Mouse (Mus musculus) midbrain, embryonic 16.5 days (tissue): ENCODE measurements at regions not wholly inside any gene's neighbourhood (a gene's known extent, or its start where the extent isn't known, plus 50 kb on each side); places are given as distances from the start of the nearest gene placed in this dataset.

Experiments
- ATAC-seq: fragments of 200-750 bp; cut with Nextera tagmentation; 2 replicates; pipeline ENCODE4 v1.8.0; 2017; ENCODE audit warnings: moderate TSS enrichment
- H3K27ac ChIP-seq: fragments of 300-500 bp; sonication (generic); 2 replicates; pipeline ENCODE4 v1.5.1; 2014; ENCODE audit warnings: mild to moderate bottlenecking, low read length, mixed read lengths
- H3K27me3 ChIP-seq: fragments of 300-500 bp; sonication (generic); 2 replicates; pipeline ENCODE4 v1.6.1; 2014; ENCODE audit warnings: low read depth, low read length, mixed read lengths; ENCODE audit not compliant: control insufficient read depth, insufficient read depth
- H3K36me3 ChIP-seq: fragments of 300-500 bp; sonication (generic); 2 replicates; pipeline ENCODE4 v1.6.1; 2014; ENCODE audit warnings: mild to moderate bottlenecking, low read length, moderate library complexity, mixed read lengths; ENCODE audit not compliant: control insufficient read depth, insufficient read depth
- H3K4me1 ChIP-seq: fragments of 300-500 bp; sonication (generic); 2 replicates; pipeline ENCODE4 v1.6.1; 2014; ENCODE audit warnings: mild to moderate bottlenecking, low read length, mixed read lengths; ENCODE audit not compliant: control insufficient read depth, insufficient read depth
- H3K4me2 ChIP-seq: fragments of 300-500 bp; sonication (generic); 2 replicates; pipeline ENCODE4 v1.6.1; 2014; ENCODE audit warnings: mild to moderate bottlenecking, low read length, mixed read lengths
- H3K4me3 ChIP-seq: fragments of 300-500 bp; sonication (generic); 2 replicates; pipeline ENCODE4 v1.5.1; 2014; ENCODE audit warnings: low read depth, mild to moderate bottlenecking, low read length, moderate library complexity, mixed read lengths
- H3K9ac ChIP-seq: fragments of 300-500 bp; sonication (generic); 2 replicates; pipeline ENCODE4 v1.6.1; 2014; ENCODE audit warnings: low read depth, low read length, mixed read lengths
- H3K9me3 ChIP-seq: fragments of 300-500 bp; sonication (generic); replicated peaks from 2 replicates; pipeline ENCODE4 v1.6.1; 2014; ENCODE audit warnings: mild to moderate bottlenecking, low read length, mixed read lengths; ENCODE audit not compliant: control insufficient read depth, poor library complexity, severe bottlenecking
- WGBS: fragments of 180-500 bp; shearing (Covaris S2); extraction: QIAGEN DNeasy Blood & Tissue Kit; methylation state at CpG from one replicate; pipeline ENCODE4 v1.1.7; 2014; 5-methylcytosine and 5-hydroxymethylcytosine counted together

- no peak overlapping the region for H3K4me2 ChIP-seq
- H3K27me3 ChIP-seq: no peaks in the 10 kb centered on the region
- ATAC-seq: no peak
- no peak overlapping the region for H3K4me3 ChIP-seq
- no peaks in the 10 kb centered on the region for H3K4me1 ChIP-seq
- H3K27ac ChIP-seq: no peak overlapping the region
- H3K9ac ChIP-seq: no peak overlapping the region
- 0 out of 2 replicates have a peak, but pooled peaks cover under 1% of the 10 kb centered on the region for H3K9me3 ChIP-seq
- 80% methylated on average over 4 of the region's 4 CpGs for WGBS
- no peaks in the 10 kb centered on the region for H3K36me3 ChIP-seq
Observed at GRCm38 (mm10) chr8:30937449-30938075, 2490.9 kb upstream of the 5930422O12Rik start.

GRCm38 (mm10) chr8:30940901-30941300 lies 2487.6 kb upstream of the 5930422O12Rik start:
- WGBS: 46% methylated on average over 4 of the region's 4 CpGs
- Histone ChIP-seq H3K4me3 (no peak overlapping the region), H3K27ac (no peak overlapping the region), H3K9ac (no peak overlapping the region), H3K9me3 (no peaks in the 10 kb centered on the region), H3K36me3 (no peaks in the 10 kb centered on the region), H3K4me1 (no peaks in the 10 kb centered on the region), H3K4me2 (no peak overlapping the region), H3K27me3 (no peaks in the 10 kb centered on the region)
- no peak for ATAC-seq

GRCm38 (mm10) chr8:30941511-30942175 lies 2486.9 kb upstream of the 5930422O12Rik start:
- H3K36me3 ChIP-seq: no peaks in the 10 kb centered on the region
- no peaks in the 10 kb centered on the region; the same call in 1 of the 2 replicates for H3K4me1 ChIP-seq
- no peak overlapping the region for H3K9ac ChIP-seq
- WGBS: 90% methylated on average over 11 of the region's 11 CpGs
- H3K27me3 ChIP-seq: no peaks in the 10 kb centered on the region
- no peak overlapping the region for H3K4me3 ChIP-seq
- ATAC-seq: no peak
- H3K27ac ChIP-seq: no peak overlapping the region
- H3K9me3 ChIP-seq: no peaks in the 10 kb centered on the region
- no peak overlapping the region for H3K4me2 ChIP-seq

GRCm38 (mm10) chr8:30946154-30947065 lies 2482.1 kb upstream of the 5930422O12Rik start:
- no peak overlapping the region; the same call in 1 of the 2 replicates for H3K27ac ChIP-seq
- WGBS: 62% methylated on average over 10 of the region's 10 CpGs

GRCm38 (mm10) chr8:30952818-30953217 lies 2475.7 kb upstream of the 5930422O12Rik start:
- Histone ChIP-seq H3K36me3 (no peaks in the 10 kb centered on the region), H3K4me3 (no peak overlapping the region), H3K9ac (no peak overlapping the region), H3K9me3 (no peaks in the 10 kb centered on the region), H3K4me1 (no peaks in the 10 kb centered on the region), H3K4me2 (no peak overlapping the region), H3K27me3 (no peaks in the 10 kb centered on the region), H3K27ac (no peak overlapping the region)
- ATAC-seq: no peak

More at GRCm38 (mm10) chr8:30946154-30947065, 2482.1 kb upstream of the 5930422O12Rik start:
- Histone ChIP-seq H3K9ac (no peak overlapping the region), H3K4me1 (no peaks in the 10 kb centered on the region; the same call in 1 of the 2 replicates), H3K4me3 (no peak overlapping the region), H3K4me2 (no peak overlapping the region), H3K27me3 (no peaks in the 10 kb centered on the region), H3K9me3 (no peaks in the 10 kb centered on the region), H3K36me3 (no peaks in the 10 kb centered on the region)
- no peak for ATAC-seq

- peak overlapping the region; percentile 24 for H3K4me3 ChIP-seq
- WGBS: 47% methylated on average over 17 of the region's 17 CpGs
Observed at GRCm38 (mm10) chr8:30959436-30960180, 2468.9 kb upstream of the 5930422O12Rik start.

GRCm38 (mm10) chr8:30960486-30960885 lies 2468.0 kb upstream of the 5930422O12Rik start:
- Histone ChIP-seq H3K36me3 (no peaks in the 10 kb centered on the region), H3K4me2 (no peak overlapping the region), H3K9ac (no peak overlapping the region), H3K4me1 (peaks cover 6% of the 10 kb centered on the region), H3K4me3 (no peak overlapping the region), H3K27me3 (no peaks in the 10 kb centered on the region), H3K9me3 (no peaks in the 10 kb centered on the region), H3K27ac (no peak overlapping the region)
- WGBS: 52% methylated on average over 8 of the region's 8 CpGs
- ATAC-seq: no peak

More at GRCm38 (mm10) chr8:30959436-30960180, 2468.9 kb upstream of the 5930422O12Rik start:
- H3K36me3 ChIP-seq: no peaks in the 10 kb centered on the region
- no peak overlapping the region for H3K27ac ChIP-seq
- H3K4me1 ChIP-seq: peaks cover 6% of the 10 kb centered on the region
- no peak for ATAC-seq
- H3K4me2 ChIP-seq: peak overlapping the region; percentile 50
- no peak overlapping the region for H3K9ac ChIP-seq
- H3K9me3 ChIP-seq: no peaks in the 10 kb centered on the region
- H3K27me3 ChIP-seq: no peaks in the 10 kb centered on the region

GRCm38 (mm10) chr8:30962207-30962606 lies 2466.3 kb upstream of the 5930422O12Rik start:
- WGBS: 57% methylated on average over 3 of the region's 3 CpGs
- no peak for ATAC-seq
- no peak overlapping the region for H3K4me2 ChIP-seq

More at GRCm38 (mm10) chr8:30962207-30962606, 2466.3 kb upstream of the 5930422O12Rik start:
- peaks cover 6% of the 10 kb centered on the region for H3K4me1 ChIP-seq
- H3K36me3 ChIP-seq: no peaks in the 10 kb centered on the region
- H3K4me3 ChIP-seq: no peak overlapping the region
- no peaks in the 10 kb centered on the region for H3K27me3 ChIP-seq
- no peaks in the 10 kb centered on the region for H3K9me3 ChIP-seq
- no peak overlapping the region for H3K9ac ChIP-seq
- no peak overlapping the region for H3K27ac ChIP-seq
